Mouse (Mus musculus): ENCODE data around the gene B230104I21Rik. TPM values are rescaled to one million over a fixed set of nuclear protein-coding genes. Genes with fewer than 3 reads are reported as not detected.

The B230104I21Rik gene
- polyA plus RNA-seq, 1 experiment, result not detected

GRCm38 (mm10) chr4:154393196-154394122 is 57.5 kb downstream of the B230104I21Rik start:
- DNase-seq, result no peak
- TF ChIP-seq CTCF (conservative IDR thresholded peaks at IDR 0.05; ENCODE audit: insufficient read depth, insufficient read length, low read depth, low read length) (peak; percentile 43), POLR2A (IDR thresholded peaks at IDR 0.05; ENCODE audit: low read depth, low read length) (no peak)
- H3K27ac ChIP-seq (ENCODE audit: insufficient read depth, low read depth, low read length), result no peak overlapping the region
- H3K27me3 ChIP-seq (replicated peaks; ENCODE audit: control insufficient read depth, insufficient read depth, low read length), result no peaks in the 10 kb centered on the region
- H3K36me3 ChIP-seq (ENCODE audit: control insufficient read depth, insufficient read depth, low read length), result no peaks in the 10 kb centered on the region
- H3K4me3 ChIP-seq (ENCODE audit: insufficient read depth, low read depth, low read length), result no peak overlapping the region
- H3K4me1 ChIP-seq (ENCODE audit: control insufficient read depth, insufficient read depth, low read length), result 0 out of 2 replicates have a peak, but pooled peaks cover 6% of the 10 kb centered on the region
- 30% methylated on average over 18 of the region's 18 CpGs for WGBS

DNA sequence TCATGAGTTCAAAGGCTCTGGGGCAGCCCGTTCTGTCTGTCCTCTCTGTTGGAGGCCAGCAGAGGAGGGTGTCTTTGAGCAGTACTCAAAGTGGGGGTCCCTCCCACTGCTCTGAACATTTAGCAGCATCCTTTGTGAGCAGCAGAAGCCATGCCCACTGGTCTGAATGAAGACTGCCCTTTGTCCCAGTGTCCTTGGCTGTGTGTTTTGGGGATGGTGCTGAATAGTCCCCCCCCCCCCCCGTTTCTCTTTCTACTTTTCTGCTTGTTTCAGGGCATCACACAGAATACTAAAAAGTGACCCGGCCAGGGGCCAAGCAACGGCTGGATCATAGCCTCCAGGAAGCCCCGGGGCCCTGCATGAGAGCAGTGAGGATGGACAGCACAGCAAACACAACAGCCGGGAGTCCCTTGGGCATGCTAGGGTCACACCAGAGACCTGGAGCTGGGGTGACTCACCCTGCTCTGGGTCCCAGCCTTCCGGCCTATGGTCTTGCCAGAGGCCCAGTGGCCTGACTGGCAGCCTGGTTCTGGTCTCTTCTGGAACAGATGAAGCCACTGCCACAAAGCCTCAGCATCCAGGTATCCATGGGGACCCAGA is 58.3 kb downstream of the B230104I21Rik start:
- WGBS, result 69% methylated on average over 7 of the region's 7 CpGs
- DNase-seq, result no peak
- Histone ChIP-seq H3K4me3 (ENCODE audit: insufficient read depth, low read depth, low read length) (no peak overlapping the region), H3K27ac (ENCODE audit: insufficient read depth, low read depth, low read length) (no peak overlapping the region), H3K4me1 (ENCODE audit: control insufficient read depth, insufficient read depth, low read length) (0 out of 2 replicates have a peak, but pooled peaks cover 6% of the 10 kb centered on the region), H3K36me3 (ENCODE audit: control insufficient read depth, insufficient read depth, low read length) (no peaks in the 10 kb centered on the region), H3K27me3 (replicated peaks; ENCODE audit: control insufficient read depth, insufficient read depth, low read length) (no peaks in the 10 kb centered on the region)
- no peak for TF ChIP-seq POLR2A (IDR thresholded peaks at IDR 0.05; ENCODE audit: low read depth, low read length)
- no peak for TF ChIP-seq CTCF (conservative IDR thresholded peaks at IDR 0.05; ENCODE audit: insufficient read depth, insufficient read length, low read depth, low read length)

DNA sequence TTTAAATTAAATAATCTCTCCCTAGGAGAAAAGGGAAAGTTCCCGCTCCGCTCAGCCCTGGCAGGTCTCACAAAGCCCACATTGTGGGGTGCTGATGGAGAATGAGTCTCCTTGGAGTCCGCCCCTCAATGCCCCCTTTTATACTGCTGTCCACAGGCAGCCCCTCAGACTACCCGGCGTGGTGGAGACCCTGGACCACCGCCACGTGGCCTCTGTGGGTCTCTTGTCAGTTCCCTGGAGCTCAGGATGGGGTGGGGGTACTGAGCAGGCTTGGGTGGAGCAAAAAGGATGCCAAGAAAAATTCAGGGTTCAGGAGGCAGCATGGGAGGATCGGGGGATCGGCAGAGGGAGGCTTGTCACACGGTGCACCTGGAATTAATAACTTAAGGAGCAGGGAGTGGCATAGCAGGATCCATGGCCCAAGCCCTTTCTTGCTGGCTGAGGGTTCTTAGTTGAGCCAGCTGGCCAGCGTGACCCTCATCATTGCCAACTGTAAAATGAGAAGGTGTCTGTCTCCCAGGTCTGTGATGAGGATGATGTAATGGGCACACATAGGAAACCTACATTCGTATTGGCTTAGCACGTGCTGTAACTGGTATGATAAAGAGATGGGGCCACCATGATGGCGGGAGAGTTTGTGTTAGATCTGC is 60.9 kb downstream of the B230104I21Rik start:
- Histone ChIP-seq H3K27me3 (replicated peaks; ENCODE audit: control insufficient read depth, insufficient read depth, low read length) (no peaks in the 10 kb centered on the region), H3K36me3 (ENCODE audit: control insufficient read depth, insufficient read depth, low read length) (no peaks in the 10 kb centered on the region), H3K27ac (ENCODE audit: insufficient read depth, low read depth, low read length) (no peak overlapping the region), H3K4me3 (ENCODE audit: insufficient read depth, low read depth, low read length) (no peak overlapping the region), H3K4me1 (ENCODE audit: control insufficient read depth, insufficient read depth, low read length) (no peaks in the 10 kb centered on the region)
- no peak for DNase-seq
- TF ChIP-seq CTCF (conservative IDR thresholded peaks at IDR 0.05; ENCODE audit: insufficient read depth, insufficient read length, low read depth, low read length), result no peak
- TF ChIP-seq POLR2A (IDR thresholded peaks at IDR 0.05; ENCODE audit: low read depth, low read length), result no peak
- 82% methylated on average over 14 of the region's 14 CpGs for WGBS

Other genes with a start within 250 kb of the B230104I21Rik start
- gene Trp73, start 195.9 kb upstream of the B230104I21Rik start, polyA plus RNA-seq (2012; rRNA removed), result 0.03 TPM in 2 replicates
- 18.4 and 18.7 TPM in 2 replicates for gene Wrap73, start 193.8 kb upstream of the B230104I21Rik start, polyA plus RNA-seq (2012; rRNA removed)
- gene Tprgl, start 175.5 kb upstream of the B230104I21Rik start, polyA plus RNA-seq (2012; rRNA removed), result 173 and 177 TPM in 2 replicates
- gene Megf6, start 165.4 kb upstream of the B230104I21Rik start, polyA plus RNA-seq (2012; rRNA removed), result 0.55 and 1.2 TPM in 2 replicates
- gene Arhgef16, start 34.5 kb upstream of the B230104I21Rik start, polyA plus RNA-seq (2012; rRNA removed), result 58.6 and 66.8 TPM in 2 replicates

All from kidney, adult 2 months (tissue).